Mouse (Mus musculus) adipocyte (in vitro differentiated cells): ENCODE measurements around the gene Cdca7.

ENCODE experiments used
- DNase-seq: peaks from one replicate; pipeline ENCODE4 v3.0.0-alpha.2; 2016; ENCODE audit warnings: low spot score

The Cdca7 gene

DNA sequence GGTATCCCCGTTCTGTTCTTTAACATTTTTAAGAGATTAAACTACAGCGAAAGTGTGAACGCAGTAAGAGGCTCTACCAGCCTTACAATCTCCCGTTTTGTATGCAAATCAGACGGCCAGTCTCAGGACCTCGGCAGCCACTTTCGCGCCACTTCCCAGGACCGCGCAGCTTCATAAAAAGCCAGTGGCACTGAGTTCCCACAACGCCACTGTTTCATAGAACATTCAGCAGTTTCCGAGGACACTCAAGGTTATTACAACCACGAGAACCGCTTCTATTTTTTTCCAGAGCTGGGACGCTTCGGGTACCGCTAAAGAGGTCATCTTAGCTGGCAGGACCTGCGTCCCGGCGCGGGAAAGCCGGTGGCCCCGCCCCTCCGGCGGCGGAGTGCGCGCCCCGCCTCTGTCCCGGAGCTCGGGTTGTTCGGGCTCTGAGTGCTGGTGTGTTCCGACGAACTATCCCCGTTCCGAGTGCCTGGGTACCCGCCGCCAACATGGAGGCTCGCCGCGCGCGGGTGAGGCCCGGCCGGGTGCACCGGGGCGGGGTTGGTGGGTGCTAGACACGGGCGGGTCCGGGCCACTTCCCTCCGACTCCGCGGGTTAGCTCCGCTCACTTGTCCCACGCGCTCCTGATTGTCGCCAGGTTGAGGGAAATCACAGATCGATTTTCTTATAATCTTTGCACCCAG is at the start of gene Cdca7:
Cdca7 (plus strand) TSS at position 363 of the 689 bp plus-strand sequence.
- DNase-seq, result peak; percentile 72

DNA sequence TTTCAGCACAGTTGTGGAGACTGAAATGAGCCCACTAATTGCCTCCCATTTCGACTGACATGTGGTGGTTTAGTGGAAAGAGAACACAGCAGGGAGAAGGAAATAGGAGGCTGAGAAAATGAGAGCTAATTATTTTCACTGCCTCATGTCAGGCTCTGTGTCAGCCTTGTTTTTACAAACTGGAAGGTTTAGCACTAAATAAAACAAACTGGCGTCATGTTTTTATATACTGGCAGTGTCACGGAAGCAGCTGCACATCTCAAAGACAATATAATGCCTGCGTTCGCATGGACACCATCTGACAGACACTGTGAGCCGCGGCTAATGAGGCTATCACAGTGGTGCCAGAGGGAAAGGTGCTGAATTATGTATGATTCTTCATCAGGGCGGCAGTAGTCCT is 49.2 kb upstream of the Cdca7 start:
- no peak for DNase-seq

DNA sequence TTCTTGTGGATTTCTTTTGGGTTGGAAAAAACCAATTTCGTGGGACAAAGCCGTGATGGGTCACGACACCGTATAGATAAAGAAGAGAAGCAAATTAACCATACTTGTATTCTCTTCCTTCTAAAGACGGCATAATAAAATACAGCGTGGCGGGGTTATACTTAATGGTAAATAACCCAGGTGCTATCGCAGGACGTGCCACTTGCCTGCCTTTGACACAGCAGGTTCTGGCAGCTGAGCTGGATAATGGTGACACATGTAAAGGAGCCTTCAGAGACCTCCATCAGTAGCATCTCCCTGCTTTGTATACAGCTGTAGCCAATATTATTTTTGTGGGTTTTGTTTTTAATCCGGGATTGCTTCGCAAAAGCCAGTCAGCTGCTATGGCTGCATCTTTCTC is 48.7 kb upstream of the Cdca7 start:
- DNase-seq, result no peak

DNA sequence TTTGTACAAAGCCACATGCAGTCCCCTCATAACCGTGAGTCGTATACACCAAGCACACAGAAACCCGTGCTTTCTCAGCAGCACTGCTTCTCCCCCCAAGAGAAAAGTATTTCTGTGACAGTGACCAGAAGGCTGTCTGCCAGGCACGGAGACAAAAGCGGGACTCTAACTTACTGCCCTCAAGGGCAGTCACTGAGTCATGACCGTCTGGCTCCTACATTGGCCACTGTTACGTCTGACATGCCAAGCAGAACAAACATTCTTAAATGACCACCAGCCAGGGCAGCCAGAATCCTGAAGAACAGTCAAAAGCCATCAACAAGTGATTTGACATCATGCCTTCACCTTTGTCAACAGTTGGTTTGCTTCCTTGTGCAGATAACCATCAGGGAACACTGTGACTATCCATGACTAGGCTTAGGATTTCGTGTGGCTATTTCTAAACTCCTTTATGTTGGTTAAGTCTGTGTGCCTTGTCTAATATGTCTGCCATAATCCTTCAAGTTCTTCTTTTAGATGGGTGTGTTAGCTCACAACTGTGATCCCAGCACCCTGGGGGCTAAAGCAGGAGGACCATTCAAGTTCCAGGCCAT is 36.9 kb upstream of the Cdca7 start:
- DNase-seq, result peak; percentile 57

DNA sequence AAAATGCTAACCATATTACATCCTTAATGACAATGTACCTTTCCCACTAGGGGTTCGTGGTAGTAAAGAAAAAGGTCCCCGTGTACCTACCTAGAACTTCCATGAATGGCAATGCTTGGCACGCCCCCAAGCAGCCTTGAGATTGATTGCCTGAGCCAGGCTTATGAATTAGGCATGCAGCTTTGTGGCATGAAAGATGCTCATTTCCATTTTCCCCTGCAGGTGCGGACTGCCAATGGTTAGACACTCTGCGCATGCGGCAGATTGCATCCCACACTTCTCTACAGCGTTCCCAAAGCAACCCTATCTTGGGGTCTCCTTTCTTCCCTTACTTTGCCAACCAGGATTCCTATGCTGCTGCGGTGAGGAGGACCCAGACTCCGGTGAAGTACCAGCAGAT is 34.9 kb upstream of the Cdca7 start:
- no peak for DNase-seq

DNA sequence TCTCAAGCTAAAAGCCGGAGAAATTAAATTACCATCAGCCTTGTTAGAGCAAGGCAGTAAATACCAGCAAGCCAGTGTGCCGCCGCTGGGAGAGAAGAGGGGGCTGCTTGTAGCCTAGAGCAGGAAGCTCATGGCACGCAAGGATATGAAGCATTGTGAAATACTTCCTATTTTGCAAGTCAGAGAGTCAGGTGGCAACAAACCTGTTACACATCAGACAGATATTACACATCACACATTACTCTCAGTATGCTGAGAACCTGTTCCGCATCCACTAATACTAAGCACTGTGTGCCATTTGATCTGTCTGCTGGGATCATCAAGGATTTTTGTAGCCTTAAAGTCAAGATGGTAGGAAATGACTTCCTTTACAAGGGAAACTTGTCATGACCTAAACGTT is 33.1 kb upstream of the Cdca7 start:
- DNase-seq, result no peak

DNA sequence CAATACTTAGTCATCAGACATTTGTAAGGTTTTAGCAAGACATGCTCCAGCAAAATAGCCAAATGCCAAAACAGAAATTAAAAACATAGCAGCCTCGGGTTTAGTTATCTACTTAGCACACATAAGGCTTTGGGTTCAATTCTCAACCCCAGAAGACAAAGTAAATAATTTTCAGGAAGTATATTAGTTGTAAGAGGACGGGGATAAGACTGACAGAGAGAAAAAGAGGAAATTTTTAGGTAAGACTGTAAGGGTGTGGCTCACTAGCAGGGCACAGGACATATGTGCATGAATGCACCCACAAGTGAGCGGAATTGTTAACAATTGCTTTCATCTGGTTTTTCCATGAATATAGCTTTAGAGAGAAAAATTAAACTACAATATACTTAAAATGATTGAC is 32.0 kb upstream of the Cdca7 start:
- no peak for DNase-seq

DNA sequence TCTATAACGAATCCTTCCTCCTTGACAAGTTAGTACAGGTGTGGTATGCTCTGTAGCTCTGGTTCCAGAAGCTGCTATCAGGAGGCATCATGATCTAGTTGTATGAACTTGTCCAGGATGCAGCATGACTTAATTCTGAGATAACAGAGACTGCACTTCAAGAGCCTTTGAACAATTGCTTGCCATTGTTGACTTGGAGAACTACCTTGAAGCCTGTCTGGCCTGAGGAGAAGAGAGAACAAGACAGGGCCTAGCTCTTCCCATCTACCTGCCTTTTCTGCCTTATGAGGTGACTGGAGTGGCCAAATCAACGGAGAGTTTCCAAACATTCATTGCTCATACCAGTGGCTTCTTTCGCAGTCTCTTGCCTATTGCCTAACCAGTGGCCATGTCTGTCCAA is 29.9 kb upstream of the Cdca7 start:
- no peak for DNase-seq

DNA sequence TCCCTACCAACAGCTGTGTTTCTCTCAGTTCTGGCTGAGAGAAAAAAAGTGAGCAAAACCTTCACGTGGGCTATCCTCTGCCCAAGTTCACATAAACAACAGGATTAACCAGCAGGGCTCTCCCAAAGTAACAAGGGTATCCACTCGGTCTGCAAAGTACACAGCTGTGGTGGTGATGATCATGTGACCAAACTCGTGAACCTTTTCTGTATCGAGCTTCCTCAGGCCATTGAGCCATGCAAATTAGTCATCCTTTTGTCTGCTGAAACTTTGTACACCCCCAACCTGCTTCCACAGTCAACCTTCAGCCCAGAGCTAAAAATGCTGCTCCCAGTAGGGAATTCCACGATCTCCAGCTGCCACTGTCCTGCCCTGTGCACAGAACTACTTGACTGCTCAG is 29.3 kb upstream of the Cdca7 start:
- peak; percentile 38 for DNase-seq

DNA sequence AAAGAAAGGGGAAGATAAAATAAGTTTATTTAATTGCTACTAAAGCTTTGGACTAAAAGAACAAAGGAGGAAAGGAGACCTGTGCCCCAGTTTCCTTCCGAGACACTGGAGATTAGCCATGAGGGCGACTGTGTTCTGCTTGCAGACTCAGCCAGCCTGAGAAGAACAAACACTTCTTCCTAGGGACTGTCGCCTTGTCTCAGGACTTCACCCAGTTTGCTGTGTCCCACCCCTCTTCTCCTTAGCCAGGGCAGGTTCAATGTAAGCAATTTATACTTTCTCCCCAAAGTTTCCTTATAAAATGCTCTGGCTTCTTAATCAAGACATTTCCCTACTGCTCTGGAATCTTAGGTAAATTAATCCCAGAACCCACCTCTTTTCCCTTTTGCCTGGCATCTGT is 22.4 kb upstream of the Cdca7 start:
- DNase-seq, result peak; percentile 41

DNA sequence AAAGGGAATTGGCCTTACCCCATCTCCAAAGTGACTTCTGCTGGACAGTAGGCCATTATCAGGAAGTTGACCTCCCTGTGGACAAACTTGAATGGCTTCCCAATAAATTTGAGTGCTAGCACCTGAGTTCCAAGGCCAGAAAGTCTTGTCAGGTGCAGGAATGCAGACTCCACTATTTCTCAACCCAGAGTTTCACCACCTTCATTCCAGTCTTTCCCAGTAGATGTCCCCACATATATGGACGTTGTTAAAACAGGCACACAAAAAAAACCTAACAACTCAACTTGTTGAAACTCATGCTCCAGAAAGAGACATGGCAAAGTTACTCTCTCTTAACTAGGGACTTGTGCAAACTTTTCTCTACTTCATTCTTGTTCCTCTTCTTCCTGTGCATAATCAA is 19.8 kb upstream of the Cdca7 start:
- no peak for DNase-seq

DNA sequence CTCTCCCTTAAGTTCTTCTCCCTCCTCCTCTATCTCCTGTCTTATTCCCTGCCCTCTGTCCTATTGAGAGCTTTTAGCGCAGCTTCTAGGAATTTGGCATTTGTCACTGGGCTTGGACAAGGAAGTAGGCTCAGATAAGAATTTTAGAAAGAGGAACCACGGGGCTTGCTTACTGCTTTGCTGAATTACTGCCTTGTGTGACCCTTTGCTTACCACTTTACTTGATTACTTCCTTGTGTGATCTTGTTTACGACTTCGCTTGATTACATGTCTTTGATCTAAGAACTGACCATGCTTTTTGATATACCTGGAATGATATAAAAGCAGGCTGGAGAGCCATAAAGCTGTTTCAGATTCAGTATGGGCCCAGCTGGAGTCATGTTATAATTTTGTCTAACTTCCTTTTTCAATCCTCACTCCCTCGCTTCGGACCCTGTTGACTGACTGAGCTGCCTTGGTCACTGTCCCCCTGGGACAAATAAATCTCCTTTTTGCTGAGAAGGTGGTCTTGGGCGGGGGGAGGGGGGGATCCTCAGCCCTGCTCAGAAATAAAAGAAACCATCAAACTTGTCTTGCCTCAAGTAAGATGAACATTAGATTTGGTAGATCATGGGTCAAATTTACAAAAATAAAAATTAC is 11.5 kb upstream of the Cdca7 start:
- peak; percentile 54 for DNase-seq

DNA sequence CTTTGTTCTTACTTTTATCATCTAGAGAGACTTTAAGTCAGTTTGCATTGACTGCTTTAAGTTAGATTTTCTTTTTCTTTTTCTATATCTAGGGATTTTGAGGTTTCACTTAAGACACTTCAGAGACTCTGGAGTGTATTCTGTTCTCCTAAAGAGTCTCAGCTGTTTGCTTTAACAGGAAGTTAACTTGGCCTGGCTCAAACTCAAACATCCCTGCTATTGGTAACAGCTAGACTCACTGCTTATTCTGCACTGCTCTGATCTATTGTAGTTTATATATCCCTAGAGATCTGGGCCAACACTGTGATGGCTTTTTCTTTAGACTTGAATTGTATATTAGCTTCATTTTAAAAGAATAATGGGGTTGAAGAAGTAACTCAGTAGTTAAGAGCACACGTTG is 8.4 kb upstream of the Cdca7 start:
- no peak for DNase-seq

DNA sequence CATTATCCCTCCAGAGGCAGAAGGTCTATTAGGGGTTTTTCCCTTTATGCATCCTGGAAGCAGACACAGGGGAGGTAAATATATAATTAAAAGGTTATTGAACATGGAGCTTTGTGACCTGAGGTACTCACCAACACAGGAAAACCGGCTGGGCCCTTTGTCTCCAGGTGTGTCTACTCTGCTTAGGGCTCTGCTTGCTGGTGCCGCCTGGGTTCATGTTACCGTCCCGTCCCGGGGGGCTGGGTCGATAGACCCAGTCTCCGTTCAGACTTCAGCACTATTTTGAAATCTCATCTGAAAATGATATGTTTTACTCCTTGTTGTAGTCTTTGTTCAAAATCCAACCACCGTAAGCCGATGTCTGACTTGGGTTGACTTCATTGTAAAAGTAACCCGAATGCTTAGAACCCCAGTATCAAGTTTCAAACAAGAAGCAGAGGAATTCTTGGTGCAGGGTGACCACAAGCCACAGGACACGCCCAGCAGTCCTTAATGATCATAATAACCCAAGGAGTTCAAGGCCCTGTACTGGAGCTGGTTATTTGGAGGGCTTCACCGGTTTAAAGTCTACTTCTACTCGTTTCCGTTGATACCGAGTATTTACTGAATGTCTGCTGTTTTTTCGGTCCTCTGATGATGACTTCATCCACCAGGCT is 4.4 kb upstream of the Cdca7 start:
- no peak for DNase-seq

DNA sequence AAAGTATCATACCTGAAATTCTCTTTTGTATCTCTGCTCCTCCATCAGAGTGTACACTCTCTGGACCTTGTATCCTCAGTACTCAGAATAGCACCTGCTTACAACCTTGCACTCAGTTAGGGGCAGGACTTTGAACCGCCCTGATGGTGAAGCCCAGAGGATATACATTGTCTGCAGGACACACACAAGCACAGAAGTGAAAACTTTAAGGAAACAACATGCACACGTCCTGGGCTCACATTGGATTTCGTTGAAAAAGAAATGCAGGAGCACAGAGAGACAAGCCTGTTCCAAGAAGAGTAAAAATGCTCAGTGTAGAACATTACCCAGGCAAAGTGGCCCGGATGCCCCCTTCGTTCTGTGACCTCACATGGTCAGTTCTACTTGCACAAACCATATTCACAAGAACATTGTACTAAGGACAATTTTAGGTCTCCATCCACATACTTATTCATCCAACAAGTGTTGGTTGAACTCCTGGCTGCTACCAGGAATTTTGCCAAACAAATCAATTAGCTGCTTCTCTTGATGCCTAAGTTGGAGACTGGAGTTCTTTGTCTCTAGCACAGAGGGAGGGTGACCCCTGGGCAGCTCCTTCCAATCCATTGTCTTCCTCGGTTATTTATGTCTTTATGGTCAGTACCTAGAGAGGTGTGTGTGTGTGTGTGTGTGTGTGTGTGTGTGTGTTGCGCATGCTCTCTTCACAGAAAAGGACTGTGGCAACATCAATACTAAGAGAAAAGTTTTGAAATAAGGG is 1.2 kb upstream of the Cdca7 start:
- no peak for DNase-seq

DNA sequence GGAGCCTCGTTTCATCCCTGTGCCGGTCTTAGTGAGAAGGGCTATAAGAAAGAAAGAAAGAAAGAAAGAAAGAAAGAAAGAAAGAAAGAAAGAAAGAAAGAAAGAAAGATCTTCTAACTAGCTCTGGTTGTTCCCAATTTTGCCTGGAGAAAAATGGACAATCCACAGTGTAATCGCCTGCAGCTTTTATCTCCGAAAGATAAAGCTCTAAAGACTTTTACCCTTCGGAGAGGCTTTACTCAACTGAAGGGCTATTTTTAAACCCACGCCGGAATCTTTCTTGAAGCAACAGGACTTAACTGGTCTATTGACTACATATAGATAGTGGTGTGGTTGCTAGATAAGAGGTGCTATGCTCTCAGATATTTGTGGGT is 549 bp upstream of the Cdca7 start:
- DNase-seq, result no peak

DNA sequence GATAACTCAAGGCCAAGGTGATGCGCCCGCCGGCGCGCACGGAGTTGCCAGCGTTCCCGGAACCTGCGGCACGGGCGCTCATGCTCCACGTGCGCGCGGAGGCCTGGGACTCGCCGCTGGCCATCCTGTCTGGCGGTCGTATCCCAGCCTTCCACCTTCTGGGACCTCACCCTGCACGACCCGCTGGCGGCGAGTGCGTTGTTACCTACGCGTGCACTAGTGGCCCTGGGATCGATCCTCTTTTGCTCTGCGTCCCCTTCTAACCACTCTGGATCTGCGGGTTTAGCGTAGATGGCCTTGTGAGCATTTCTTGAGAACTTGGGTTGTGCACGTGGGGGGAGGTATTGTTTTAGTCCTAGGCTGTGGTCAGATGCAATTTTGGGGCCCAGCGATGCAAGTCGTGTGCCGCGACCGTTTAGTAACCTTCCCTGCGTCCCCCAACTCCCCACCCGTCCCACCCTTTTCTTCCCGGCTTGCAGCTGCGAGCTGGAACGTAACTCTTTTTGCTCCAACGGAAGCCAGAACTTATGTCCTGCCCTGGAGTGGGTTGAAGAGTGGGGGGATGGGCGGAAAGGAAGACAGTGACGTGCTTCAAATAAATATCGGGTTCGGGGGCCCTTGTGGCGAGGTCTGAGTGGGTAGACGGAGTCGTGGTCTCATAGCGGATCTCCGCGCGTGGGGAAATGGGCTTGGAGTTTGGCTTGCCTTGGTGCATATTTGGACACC is 690 bp downstream of the Cdca7 start:
- peak; percentile 35 for DNase-seq

DNA sequence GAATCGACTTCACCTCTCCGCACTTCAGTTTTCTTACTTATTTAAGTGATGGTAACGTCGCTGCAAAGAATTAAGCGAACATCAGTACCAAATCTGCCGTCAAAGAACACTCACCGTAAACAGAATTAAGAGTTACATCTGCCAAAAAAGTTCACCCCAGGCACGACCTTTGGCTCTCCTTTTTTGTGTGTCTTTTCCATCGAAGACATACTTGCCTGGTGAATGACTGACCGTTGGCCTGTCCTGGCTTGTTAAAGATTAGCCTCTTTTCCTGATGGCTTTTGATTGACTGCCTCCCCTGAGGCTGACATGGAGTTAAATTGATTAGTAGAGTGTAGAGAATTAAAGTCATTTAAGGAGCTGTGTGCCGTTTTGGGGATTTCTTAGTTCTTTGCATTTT is 1.3 kb downstream of the Cdca7 start:
- DNase-seq, result no peak

DNA sequence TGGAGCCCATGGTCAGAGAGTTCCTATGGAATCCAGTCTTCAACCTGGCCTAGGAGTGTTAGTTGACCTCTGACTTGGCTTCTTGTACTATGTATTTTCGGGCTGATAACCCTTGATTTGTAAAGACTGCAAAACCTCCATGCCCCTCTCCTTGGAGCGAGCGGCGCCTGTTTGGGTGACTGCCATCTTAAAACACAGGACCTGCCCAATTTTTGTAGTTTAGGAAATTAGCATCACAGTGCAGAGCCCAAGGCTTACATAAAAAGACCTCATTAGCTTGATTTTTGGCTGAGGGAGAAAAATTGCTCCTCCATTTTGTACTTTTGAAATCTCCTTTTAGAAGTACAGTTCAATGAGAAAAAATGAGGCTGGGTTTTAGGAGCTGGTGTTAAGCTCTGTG is 2.2 kb downstream of the Cdca7 start:
- no peak for DNase-seq

DNA sequence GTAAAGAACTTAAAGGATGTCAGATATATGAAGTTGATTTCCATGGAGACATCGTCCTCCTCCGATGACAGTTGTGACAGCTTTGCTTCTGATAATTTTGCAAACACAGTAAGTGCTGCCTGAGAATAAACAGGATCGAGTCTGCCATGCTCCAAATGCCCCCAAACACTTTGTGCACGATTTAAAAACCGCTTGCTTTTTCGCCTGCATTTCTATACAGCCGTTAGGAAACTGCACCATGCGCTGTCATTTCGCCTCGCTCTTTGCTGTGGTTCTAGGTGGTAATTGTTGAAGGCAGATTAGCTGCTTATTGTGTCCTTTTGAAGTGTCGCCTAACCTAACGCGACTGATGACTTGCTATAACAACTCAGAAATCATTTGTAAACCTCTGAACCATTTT is 3.0 kb downstream of the Cdca7 start:
- no peak for DNase-seq

DNA sequence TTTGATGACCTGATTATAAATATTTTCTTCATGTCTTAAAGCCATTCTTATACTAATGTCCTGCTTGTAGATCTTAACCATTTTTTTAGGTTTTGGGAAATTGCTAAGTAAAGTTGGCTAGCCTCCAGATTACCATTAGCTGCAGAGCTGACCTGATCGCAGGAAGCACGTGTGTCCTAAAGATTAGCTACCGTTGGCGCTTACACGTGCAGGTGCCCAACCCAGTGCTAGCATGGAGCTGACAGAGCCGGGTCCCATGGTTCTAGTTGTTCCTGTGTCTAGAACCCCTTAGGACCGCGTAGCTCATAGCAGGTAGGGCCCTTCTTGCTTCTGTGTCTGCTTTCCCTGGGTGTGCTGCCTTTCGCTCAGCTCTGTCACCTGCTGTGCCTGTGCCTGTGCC is 3.9 kb downstream of the Cdca7 start:
- DNase-seq, result no peak

DNA sequence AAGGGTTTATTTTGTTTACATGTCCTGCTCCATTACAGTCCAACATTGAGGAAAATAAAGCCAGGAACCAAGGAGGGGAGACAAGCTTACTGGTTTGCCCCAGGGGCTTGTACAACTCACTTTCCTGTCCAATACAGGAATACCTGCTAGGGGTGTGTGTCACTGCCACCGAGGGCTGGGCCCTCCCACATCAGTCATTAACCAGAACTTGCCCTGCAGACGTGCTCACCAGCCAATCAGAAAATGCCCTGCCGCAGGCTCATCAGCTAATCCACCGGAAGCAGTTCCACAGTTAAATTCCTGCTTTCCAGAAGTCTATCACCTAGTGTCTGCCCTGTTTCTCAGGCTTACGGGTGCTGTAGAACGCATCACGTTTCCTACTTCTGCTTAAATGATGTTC is 15.7 kb downstream of the Cdca7 start:
- DNase-seq, result no peak
